Mouse (Mus musculus) retina, postnatal 1 day (tissue): Measurements from ENCODE around the gene Entpd3.
"Not testable (repeated sequence)": the region's sequence is repeated elsewhere in the genome, so short reads cannot be mapped to it uniquely, and the experiment has no call there.

Source experiments
- DNase-seq: peaks from one replicate; pipeline ENCODE4 v3.0.0-alpha.2; 2012

The Entpd3 gene

DNA sequence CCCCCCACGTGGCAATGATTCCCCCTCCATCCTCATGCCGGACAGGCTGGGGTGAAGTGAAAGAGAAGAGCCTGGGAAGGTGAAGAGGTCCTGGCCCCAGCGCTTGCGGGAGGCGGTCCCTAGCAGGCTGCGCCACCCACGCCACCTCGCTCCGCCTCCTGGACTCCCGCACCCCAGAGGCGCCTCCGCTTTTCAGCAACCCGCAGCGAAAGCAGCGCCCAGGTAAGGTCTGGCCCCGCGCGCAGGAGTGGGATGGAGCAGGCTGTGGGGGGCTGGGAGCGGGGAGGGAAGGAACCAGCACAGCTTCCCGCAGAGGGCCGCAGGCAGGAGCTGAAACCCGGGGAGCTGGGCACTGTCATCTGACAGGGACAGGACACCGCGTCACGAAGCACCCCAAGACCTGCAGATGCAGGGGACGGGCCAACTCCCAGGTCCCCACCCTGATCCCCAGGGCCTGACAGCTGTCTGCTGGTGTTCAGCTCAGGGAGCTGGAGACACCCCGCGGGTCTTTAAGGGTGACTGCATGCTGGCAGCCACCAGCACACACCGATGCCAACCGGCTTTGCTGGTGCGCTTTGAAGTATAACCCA lies at the start of gene Entpd3:
Entpd3 (plus strand) TSS at position 157 of the 590 bp plus-strand sequence.
- DNase-seq = peak; percentile 37

- DNase-seq = no peak
Observed at GRCm38 (mm10) chr9:120491509-120491908, 48.1 kb upstream of the Entpd3 start.

DNA sequence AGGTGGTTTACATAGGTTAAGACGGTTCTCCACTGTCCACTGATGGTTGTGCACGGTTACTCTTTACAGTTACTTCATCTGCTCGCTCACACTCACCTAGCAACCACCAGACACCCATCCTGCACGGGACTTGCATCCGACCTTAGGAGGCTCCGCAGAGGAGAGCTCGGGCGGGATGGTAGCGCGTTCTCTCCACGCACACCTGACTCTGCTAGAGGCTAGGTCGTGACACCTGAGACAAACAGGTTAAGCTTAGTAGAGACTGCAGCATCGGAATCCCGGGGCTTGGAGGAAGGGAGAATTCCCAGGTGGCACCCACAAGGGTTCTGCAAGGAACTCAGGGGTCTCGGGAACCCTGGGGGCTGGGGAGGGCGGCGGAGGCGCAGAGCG lies 47.6 kb upstream of the Entpd3 start, which contains the start of gene Eif1b:
Eif1b (plus strand) TSS at position 223 of the 390 bp plus-strand sequence.
- no peak for DNase-seq

- peak; percentile 91 for DNase-seq
Observed at GRCm38 (mm10) chr9:120492400-120493351, 46.9 kb upstream of the Entpd3 start.

GRCm38 (mm10) chr9:120493781-120494180 lies 45.8 kb upstream of the Entpd3 start:
- DNase-seq = no peak

DNA sequence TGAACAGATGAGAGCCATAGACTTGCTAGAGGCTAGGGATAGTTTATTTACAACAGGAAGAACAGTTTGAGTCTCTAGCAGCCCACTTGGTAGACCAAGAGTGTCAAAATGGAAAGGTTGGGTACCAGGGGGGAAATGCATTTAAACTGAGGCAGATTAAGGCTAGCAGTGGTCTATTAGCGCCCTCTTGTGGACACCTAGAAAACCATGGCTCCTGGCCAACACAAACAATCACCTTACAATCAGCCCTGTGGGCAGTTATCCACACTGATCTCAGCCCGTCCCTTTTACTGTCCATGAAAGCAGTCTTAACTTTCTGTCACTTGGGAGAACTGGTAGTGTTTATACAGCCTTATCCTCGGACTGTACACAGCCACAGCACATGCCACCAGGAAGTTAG lies 42.9 kb upstream of the Entpd3 start:
- DNase-seq = peak; percentile 87

DNA sequence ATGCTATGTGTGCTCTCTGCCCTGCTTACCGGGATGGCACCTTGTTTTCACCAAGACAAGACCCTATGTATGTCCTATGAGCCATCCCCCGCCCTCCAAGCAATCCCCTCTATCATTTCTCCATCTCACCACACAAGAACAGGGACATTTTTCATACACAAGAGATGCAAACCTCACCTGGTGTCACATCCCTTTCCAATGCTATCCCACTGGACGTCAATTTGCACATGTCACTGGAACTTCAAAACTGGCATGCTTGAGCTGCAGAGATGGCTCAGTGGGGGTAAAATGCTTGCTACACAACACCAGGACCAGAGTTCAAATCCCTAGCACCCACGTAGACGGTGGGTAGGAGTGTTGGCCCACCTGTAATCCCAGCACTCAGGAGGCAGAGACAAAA lies 41.6 kb upstream of the Entpd3 start:
- no peak for DNase-seq

DNA sequence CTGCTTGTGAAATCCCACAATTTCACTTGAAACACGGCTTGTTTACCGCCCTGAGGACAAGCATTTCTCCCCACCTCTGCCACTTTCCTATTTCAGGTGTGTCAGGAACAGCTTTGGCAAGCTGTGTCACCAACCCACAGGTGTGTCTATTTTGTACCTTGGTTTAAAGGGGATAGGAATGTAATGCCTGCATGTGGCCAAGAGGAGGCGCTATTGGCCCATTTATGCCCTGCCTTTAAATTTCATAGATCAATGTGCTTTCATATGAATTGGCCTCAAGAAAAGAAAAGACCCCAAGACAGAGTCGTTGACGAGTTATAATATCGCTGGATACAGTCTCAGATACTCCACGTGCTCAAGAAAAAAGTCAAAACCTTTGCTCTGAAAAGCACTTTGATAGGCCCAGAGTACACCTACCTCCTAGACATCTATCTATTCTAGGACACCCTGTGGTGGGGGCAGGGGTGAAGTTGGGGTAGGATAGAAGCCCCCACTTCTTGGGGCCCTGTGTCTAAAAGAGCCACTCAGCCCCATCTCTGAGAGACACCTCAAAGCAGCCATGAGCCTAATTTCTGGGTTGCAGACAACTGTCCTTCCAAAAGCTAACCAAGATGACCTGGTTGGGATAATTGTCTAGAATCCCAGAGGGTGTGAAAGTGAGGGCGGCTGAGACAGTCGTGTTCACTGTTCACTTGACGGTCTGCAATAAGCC lies 38.3 kb upstream of the Entpd3 start:
- DNase-seq = peak; percentile 30

DNA sequence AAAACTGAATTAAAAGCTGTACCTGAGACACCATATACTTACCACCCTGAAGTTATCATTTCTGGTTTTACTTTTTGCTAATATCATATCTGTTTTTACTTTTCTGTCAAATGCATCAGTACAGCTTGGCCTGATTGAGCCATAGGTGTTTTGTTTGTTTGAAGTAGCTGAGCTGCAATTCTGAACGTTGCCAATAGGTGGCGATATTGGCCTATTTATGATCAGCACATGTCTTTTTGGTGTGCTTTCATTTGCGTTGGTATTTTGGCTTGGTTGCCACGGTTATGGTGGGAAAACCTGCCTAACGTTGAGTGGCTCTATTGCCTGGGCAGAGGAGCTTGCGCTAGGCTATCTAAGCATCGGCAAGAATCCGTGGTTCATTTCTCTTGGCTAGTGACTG lies 37.6 kb upstream of the Entpd3 start:
- DNase-seq = peak; percentile 89

GRCm38 (mm10) chr9:120504423-120504822 lies 35.2 kb upstream of the Entpd3 start:
- no peak for DNase-seq

DNA sequence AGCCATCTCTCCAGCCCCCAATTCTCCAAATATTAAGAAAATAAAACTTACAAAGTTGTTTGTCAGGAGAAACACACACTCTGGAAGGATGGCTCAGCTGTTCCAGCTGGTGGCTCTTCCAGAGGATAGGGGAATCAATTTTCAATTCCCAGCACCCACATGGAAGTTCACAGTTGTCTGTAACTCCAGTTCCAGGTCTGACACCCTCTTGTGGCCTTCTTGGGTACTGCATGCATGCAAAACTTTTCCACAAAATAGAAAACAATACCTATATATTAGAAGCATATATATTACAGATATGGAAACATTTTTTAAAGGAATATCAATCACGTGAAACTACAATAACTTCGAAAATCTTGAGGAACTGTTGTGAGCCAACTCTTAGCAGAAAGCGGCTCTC lies 27.8 kb upstream of the Entpd3 start:
- DNase-seq = peak; percentile 44

DNA sequence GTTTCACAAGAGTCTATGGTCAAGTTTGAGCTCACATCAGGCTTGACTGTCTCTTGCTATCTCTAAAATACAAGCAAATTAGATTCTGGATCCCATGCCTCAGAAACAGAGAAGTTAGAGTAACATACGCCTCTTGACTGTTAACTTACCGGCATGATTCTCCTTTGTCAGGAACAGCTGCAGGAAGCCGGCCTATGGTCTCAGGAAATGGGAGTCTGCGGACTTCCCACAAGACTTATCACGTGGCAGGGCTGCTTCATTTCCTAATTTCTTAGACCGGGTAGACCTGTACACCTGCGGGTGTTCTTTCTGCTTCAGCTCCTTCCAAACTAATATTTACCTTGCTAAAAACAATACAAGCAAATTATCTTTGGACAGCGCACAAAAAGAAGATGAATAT lies 22.9 kb upstream of the Entpd3 start:
- no peak for DNase-seq

GRCm38 (mm10) chr9:120518946-120519345 lies 20.7 kb upstream of the Entpd3 start:
- DNase-seq = no peak

- DNase-seq = no peak
Observed at GRCm38 (mm10) chr9:120519469-120520125, 20.0 kb upstream of the Entpd3 start.

- DNase-seq = no peak
Observed at GRCm38 (mm10) chr9:120521161-120521560, 18.5 kb upstream of the Entpd3 start.

DNA sequence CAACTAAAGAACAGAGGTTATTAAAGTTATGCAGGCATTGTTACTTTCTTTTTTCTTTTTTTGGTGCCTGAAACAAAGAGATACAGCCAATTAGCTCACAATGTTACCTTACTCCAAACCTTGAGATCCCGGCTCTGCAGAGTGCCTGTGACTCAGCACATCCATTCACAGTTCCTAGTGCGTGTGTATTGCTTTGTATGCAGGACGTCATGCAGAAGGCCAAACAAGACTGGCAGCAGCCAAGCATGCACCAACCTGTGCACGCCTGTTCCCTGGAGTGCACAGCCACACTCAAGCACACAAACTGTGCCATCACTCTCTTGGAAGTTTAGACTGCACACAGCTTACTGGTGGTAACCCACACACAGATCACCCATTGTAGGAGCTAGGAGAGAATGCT lies 12.3 kb upstream of the Entpd3 start:
- no peak for DNase-seq

DNA sequence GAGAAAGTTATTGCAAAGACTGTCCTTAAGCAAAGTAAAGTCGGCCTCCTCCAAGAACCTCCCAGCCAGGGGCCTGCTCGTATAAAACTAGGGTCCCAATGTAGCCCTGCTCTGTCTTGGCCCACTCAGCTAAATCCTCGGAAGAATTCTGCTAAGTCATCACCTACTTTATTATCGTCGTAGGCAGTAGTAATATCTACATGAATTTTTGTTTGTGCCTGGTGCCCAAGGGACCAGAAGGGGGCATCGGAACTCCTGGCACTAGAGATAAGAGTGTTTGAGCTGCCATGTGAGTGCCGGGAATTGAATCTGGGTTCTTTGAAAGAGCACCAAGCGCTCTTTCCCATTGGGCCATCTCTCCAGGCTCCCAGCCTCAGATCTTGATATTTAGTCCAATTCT lies 11.7 kb upstream of the Entpd3 start:
- no peak for DNase-seq

DNA sequence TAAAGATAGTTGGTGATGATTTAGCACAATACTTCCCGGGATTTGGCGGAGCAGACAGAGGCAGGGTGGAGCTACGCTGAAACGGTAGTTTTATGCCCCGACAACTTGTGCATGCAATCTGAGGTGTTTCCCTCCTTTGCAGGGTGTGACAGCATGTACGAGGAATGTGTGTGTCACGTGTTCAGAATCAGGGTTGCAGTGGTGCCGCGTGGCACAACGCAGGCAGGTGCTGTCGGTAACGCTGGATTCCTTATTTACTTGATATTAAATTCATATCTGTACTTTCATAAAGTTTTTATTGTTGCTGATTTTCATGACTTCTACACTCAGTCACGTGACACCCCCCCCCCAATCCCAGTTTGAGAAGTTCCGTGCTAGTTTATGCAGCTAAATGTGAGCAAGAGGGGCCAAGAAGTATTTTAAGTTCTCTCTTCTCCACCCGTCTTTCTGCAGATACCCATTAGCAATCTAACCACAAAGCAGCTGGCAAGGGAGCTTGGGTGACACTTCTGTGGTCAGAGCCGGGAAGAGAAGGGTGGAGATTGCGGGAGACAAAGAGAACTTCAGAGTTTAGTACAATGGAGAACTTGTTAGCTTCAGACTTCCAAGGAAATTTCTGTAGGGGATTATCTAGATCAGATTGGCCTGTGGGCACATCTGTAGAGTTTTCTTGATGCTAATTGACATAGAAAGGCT lies 10.7 kb upstream of the Entpd3 start:
- no peak for DNase-seq

DNA sequence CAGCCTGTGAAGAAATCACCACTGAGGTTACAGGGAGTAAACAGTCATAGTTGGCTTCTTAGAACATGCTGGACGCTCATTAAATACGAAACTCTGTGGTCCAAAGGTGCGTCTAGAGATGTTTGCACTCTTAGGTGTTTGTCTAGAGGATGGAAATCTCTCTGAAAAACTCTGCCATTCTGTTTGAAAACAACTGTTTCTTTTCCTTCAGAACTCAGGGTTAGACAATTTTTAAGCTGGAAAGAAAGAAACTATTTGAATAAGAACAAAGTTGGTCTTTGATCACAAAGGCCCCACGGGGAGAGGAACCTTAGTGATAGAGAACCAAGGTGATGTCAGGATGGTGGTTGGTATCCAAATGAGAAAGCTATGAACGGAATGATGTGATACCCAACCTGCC lies 9.1 kb upstream of the Entpd3 start:
- no peak for DNase-seq

GRCm38 (mm10) chr9:120532062-120532461 lies 7.6 kb upstream of the Entpd3 start:
- no peak for DNase-seq

DNA sequence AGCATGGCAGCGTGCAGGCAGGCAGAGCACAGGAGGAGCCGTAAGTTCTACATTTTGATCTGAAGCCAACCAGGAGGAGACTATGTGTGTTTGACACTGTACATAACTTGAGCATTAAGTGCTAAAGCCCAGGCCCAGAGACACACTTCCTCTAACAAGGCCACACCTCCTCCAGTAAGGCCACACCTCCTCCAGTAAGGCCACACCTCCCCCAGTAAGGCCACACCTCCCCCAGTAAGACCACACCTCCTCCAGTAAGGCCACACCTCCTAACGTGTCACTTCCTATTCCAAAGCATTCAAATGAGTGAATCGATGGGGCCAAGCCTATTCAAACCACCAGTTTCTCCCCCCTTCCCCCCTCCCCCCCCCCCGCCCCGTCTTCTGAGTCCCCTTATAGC lies 6.9 kb upstream of the Entpd3 start:
- no peak for DNase-seq

DNA sequence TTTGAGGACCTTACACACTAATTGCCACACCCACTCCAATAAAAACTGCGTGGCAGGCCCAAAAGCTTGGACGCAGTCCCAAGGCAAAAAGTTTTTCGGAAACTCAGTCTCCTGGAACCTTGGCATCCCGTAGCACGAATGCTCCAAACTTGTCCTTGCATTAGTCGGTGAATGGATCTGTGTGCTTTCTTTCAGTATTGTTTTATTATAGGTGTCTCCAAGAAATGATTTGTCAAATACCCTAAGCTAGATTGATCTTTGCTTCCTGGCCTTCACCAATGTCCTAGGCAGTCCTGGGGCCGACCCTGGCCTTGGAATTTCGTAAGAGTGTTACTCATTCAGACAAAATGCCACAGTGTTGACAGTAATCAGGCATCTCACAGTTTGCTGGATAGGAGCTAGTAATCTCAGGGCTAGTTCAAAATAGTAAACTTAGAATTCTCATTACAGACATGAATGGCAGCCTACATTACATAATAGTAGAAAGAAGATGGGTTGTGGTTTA lies 6.1 kb upstream of the Entpd3 start:
- not testable (repeated sequence) for DNase-seq
